Mouse (Mus musculus) granulocyte monocyte progenitor cell, adult 5-6 weeks (primary cell): ENCODE data around the gene Tnfrsf13b. TPM values are rescaled to one million over a fixed set of nuclear protein-coding genes. Genes with fewer than 3 reads are reported as not detected.
"Not testable (repeated sequence)": the region's sequence is repeated elsewhere in the genome, so short reads cannot be mapped to it uniquely, and the experiment has no call there.

ENCODE experiments used
- ATAC-seq: replicated peaks from 2 replicates; pipeline ENCODE4 v1.8.0; 2016; ENCODE audit warnings: mild to moderate bottlenecking, moderate TSS enrichment, inconsistent platforms; ENCODE audit not compliant: poor library complexity, severe bottlenecking
- total RNA-seq, 2 experiments: library from RNA; stranded (forward) in 1 of 2; stranded (reverse) in 1 of 2; fragments of 200-712, 200-1000 nt in 1 of 2; fragments of >200 nt in 1 of 2; fragmentation: Nextera tagmentation in 1 of 2; gene quantifications; 2 replicates each; pipeline ENCODE4 v1.2.3; 2014 to 2017

Tnfrsf13b gene
- total RNA-seq, 2 experiments from 2014 or later: 41.3 to 121 TPM

DNA sequence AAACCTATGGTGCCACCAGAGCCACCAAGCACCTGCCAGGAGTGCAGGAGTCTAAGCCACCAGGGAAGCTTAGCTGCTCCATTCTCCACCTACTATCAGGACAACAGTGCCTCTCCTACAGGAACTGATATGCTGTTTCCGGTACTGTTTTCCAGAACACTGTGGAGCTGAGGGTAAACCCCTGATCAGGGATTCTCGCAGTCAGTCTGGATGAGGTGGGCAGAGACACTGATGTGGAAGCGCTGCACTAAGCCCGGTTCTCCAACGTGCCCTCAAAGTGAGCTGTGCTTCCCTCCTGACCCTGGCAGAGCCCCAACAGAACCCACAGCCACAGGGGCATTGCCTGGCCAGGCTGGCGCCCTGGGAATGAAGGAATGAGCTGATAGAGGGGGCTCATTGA lies 37.8 kb downstream of the Tnfrsf13b start:
- no peak for ATAC-seq

DNA sequence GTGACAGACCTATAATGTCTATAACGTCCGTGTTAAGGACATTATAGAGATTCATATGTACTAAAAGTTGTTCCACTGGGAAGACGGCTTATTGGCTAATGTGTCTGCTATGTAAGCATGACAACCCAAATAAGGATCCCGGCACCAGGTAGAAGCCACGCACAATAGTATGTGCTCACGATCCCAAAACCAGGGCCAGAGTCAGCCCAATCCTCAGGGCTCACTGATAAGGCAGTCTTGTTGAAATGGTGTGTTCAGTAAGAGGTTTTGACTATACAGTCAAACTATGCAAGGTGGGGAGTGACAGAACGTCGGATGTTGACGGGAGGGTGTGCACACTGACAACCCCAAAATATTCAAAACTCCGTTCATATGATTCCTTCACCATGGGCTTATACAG lies 38.3 kb downstream of the Tnfrsf13b start:
- no peak for ATAC-seq

DNA sequence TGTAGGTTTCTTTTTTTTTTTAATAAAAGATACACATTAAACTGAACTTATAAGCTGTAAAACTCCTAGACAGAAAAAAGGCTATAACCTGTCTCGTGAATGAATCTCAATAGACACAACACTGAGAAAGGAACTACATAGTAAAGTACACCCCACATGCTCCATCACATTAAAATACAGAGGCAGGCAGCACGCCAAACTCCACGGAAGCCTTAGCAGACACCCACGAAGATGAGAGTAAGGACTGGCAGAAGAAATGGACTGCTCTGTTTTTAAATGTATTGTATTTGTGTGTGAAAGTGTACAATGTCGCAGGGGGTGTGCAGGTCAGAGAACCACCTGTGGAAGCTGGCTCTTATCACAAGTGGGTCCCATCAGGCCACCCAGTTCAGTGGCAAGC lies 43.6 kb downstream of the Tnfrsf13b start:
- no peak for ATAC-seq

DNA sequence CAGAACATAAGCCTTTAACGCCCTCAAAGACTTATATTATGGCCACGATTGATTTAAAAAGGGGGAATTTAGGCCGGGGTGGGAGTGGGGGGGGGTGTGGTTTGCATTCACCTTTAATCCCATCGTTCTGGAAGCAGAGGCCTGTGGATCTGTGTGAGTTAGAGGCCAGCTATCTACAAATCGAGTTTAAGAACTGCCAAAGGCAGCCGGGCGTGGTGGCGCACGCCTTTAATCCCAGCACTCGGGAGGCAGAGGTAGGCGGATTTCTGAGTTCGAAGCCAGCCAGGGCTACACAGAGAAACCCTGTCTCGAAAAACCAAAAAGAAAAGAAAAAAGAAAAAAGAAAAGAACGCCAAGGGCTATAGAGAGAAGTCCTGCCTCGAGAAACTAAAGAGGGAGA lies 46.9 kb downstream of the Tnfrsf13b start:
- not testable (repeated sequence) for ATAC-seq

DNA sequence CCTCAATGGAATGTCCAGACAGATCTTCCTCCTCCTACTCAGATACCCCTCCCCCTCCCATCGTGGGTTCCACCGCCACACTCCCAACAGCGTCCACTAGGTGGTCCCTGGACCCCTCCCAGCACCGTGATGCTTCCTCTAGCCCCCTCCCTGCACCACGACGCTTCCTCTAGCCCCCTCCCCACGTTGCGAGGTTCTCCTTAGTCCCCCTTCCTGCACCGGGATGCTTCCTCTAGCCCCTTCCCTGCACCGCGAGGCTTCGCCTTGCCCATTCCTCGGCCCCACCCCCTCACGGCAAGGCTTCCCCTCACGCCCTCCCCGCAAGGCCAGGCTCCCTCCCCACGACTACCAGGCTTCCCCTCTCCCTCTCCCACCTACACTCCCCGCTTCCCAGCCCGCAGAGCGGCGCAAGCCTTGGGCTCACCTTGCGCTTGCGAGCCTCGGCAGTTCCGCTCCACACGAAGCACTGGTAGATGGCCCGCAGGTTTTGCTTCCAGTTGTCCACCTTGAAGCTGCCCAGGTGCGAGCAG lies 47.8 kb downstream of the Tnfrsf13b start:
- peak; percentile 38 for ATAC-seq

DNA sequence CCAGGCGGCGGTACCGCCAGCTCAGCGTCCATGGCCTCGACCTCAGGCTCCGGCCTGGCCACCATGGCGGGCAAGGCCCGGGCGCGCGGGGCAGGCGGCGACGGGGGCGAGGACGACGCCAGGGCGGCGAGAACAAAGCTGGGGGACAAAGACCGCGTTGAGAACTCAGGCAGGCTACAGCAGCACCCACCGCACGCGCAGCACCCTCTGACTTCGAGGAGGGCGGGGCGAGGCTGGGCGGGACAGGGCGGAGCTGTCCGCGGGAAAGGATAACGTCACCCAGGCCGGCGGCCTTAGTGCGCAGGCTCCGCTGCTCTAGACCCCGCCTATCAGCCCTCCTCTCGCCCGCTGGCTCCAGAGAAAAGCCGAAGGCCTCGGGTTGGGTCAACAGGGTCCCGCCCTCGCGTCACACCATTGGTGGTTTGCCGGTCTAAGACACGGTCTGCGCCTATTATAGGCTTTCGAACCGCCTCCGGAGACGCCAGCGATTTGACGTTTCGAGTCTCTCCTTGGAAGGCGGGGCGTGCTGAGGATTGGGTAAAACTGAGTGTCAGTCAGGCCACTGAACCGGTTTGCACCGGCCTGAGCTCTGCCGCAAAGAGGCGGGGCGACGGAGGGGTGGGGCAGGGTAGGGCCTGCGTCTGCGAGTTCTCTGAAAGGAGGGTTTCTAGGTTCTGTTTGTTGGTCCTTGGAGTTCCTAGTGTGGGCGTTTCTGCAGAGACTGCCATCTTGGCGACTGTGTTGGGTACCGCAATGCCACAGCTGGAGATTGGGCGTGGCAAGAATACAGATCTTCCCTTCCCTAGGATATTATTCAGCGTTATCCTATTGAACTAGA lies 48.5 kb downstream of the Tnfrsf13b start, which contains the start of gene Usp22:
Gene Usp22, minus strand, starts transcription at position 235 of the 838 bp plus-strand sequence.
- ATAC-seq: peak; percentile 86

DNA sequence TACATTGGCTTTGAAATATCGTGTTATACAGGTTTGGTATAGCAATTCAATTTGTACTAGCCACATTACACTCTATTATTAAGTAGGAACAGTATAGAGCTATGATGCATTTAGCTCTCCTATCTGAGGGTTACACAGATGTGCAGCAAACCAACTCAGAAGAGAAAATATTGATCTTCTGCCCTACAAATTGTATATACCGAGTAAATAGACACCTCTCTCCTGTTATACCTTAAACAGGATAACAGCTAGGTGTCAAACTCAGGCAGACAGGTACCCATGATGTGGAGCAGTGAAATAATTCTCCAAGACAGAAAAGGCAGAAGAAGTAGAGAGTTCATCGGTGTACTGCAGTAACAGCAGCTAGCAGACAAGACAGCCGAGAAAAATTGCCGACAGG lies 49.2 kb downstream of the Tnfrsf13b start:
- ATAC-seq: no peak

DNA sequence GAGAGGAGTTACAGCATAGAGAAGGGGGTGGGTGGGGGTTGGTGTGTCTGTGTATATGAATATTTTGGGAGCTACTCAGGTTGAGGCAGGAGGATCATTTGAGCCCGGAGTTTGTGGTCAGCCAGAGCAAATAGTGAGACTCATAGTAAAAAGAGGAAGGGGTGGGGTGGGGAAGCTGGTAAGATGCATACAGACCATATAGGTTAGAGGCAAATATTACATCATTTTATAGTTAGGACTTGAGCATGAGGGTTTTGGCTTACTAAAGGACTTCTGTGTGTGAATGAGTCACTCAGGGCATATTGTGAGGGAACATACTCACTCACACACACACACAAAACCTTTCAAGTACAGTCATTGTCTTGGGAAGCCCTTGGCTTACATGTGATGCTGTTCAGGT lies 49.8 kb downstream of the Tnfrsf13b start:
- peak; percentile 43 for ATAC-seq

DNA sequence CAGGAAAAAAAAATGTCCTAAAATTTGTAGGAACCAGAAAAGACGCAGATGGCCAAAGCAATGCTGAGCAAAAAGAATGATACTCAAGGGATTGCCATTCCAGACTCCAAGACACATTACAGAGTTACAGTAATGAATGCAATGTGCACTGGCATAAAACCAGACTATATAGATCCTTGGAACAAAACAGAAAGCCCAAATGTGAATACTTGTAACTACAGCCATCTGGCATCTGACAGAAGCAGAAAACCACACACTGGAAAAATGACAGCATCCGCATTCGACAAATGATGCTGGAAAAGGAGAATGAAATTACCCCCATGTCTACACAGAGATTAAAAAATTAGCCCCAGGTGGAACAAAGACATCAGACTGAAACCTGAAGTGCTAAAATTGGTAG lies 53.8 kb downstream of the Tnfrsf13b start:
- ATAC-seq: no peak

DNA sequence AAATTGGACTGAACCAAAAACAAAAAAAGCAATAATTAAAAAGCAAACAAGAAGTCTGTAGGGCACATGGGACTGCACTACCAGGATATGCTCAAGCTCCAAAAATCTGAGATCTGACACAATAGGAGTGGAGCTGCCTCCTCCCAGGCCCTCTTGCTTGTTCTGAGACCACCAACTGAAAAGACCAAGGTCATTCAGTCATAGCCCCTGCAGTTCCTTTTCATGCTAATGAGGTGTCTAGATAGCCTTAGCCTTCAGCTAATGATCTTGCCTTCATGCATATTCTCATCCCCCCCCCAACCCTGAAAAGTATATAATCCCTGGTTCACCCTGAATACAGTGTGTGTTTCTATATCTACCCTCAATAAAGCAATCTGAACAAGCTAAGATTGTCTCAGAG lies 55.1 kb downstream of the Tnfrsf13b start:
- ATAC-seq: no peak

DNA sequence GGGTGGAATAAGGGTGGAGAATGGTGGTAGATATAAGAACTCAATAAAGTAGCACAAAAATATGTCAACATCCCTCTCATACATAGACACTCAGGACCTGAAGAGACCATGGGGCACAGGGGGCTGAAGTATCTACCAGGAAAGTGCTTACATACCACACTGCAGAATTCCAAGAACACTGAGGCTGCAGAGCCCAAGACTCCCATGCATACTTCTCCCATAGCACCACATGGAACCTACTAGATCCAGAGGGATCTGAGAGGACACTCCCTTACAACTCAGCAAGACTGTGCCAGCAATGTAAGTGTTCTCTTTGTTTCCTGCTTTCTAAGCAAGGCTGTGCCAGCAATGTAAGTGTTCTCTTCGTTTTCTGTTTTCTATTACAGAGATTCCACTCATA lies 57.3 kb downstream of the Tnfrsf13b start:
- no peak for ATAC-seq

DNA sequence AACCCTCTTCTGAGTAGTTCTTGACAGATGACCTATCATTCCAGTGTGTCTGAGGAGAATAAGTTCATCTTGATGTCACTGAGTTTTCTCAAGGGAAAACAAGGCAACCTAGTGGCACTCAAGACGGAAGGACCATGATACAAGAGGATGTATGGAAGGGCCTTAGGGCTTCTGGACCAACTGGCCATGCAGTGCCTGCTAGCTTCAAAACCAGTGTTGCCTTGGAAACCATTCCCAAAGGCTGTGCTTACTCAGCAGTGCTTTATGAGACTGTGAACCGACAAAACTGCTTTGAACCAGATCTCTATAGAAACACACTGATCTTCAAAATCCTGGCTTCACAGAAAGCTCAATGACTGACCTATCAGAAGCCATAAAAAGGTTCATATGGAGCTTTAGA lies 64.2 kb downstream of the Tnfrsf13b start:
- ATAC-seq: no peak

DNA sequence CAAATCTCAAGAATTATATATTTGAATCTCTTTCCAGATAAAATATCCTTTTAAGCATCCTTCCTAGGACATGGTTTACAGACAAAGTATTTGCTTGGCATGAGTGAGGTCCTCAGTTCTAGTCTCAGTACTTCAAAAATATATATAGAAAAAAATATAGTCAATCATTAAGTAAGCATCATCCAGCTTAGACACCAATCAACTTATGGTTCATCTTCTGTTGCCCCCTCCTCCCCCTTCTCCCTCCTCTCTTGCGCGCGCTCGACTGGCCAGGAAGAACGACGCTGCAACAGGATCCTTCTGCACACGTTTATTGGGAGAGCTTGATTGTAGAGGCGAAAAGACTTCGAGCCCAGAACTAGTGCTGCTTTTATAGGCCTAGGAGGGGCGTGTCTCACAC lies 65.6 kb downstream of the Tnfrsf13b start:
- ATAC-seq: not testable (repeated sequence)

DNA sequence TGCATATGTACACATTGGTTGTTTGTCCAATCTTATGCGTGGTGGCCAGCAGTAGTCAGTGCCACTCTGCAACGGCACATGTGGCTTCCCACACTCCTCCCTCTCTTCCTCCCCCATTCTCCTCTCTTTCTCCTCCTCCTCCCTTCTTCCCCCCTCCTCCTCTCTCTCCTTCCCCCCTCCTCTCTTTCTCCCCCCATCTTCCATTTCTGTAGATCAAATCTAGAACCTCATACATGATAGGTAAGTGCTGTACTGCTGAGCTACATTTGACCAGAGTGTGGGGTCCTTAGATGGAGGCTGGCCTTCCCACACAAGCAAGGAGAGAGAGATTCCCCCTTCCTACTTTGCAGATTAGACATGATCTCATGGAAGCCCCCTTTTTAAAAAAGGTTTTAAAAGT lies 66.2 kb downstream of the Tnfrsf13b start:
- no peak for ATAC-seq

DNA sequence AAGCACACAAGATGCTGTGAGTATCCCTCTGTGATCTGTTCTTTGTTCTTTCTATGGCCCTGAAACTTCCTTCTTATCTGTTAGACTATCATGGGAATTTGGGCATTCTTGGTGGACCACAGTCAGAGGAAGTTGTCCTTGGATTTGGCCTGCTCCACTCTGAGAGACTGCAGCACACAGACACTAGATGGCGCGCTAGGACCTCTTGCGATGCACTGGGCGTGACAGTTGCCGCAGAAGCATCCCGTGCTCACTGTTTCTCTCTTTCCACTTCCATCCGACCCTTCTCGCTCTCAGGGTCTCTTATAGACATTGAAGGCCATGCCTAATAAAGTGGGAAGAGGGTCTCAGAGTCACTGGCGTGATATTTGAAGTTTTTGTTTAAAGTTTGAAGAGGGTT lies 66.8 kb downstream of the Tnfrsf13b start:
- ATAC-seq: peak; percentile 85

DNA sequence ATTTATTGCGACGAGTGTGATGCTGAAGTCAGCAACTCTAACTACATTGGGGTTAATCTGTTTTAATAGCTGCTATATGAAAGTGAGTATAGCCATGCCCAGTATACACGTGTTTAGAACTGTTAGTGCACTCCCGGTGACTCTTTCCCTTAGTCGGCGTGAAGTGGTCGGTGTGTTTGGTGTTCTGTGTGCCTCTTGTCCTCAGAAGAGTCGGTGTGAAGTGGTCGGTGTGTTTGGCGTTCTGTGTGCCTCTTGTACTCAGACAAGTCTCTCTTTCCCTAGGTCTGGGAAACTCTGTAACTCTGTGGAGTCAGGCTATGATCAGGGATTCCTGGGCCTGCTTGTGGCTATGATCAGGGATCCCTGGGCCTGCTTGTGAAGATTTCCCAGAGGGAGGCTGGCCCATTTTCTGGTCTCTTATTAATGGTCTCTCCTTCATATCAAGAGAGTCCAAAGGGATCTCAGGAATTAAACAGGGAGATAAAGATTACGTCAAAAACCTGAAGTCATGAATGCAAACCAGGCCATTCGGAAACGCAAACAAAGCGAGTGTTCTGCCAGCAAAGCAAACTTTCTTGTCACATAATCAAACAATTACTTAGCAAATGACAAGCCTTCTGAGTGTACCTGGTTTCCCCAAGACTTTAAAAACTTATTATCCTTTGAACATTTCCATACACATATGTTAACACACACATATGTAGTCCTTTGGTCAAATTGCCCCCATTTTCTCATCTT lies 70.2 kb downstream of the Tnfrsf13b start:
- no peak for ATAC-seq

DNA sequence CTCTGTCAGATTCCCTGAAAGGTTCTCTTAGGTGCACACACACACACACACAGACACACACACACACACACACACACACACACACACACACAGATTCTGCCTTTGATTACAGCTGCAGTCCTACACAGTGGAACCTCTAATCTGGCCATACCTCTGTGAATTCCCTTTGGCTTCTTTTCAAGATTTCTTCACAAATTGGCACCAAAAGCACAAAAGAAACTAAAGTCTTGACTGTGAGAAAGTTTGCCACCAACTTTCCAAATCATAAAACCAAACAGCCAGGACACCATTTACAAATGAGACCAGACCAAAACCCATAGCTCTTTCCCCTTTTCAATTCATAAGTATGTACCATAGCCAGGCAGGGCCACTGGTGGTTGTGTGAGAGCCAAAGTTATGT lies 71.4 kb downstream of the Tnfrsf13b start:
- no peak for ATAC-seq
